Mouse (Mus musculus): ENCODE results near the gene H2-Q1.
"Not testable (repeated sequence)": the region's sequence is repeated elsewhere in the genome, so short reads cannot be mapped to it uniquely, and the experiment has no call there.

Gene H2-Q1

DNA sequence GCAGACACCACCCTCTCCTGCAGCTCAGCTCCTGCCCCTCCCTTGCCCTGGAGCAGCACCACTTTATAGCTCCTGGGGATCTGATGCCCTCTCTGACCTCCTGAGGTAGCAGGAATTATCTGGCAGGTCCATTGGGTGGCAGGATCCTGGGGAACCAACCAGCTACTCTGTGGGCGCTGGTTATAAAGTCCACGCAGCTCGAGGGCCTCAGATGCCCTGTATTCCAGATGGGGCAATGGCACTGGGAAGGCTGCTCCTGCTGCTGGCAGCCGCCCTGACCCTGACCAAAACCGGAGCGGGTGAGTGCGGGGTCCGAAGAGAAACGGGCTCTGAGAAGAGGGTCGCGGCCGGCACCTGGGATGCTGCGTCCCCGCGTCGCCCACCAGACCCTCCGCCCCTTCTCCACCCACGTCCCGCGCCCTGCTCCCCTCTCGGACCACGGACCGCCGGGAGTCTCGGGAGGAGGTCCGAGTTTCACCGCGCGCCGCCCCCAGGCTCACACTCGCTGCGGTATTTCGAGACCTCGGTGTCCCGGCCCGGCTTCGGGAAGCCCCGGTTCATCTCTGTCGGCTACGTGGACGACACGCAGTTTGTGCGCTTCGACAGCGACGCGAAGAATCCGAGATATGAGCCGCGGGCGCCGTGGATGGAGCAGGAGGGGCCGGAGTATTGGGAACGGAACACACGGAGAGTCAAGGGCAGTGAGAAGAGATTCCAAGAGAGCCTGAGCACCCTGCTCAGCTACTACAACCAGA lies at the start of gene H2-Q1:
Gene H2-Q1, plus strand, starts transcription at position 79 of the 755 bp plus-strand sequence.
- no peak for DNase-seq (ENCODE audit: low read depth, low spot score)

GRCm38 (mm10) chr17:35272249-35272648 lies 48.0 kb upstream of the H2-Q1 start:
- DNase-seq (ENCODE audit: low read depth, low spot score), result no peak

DNA sequence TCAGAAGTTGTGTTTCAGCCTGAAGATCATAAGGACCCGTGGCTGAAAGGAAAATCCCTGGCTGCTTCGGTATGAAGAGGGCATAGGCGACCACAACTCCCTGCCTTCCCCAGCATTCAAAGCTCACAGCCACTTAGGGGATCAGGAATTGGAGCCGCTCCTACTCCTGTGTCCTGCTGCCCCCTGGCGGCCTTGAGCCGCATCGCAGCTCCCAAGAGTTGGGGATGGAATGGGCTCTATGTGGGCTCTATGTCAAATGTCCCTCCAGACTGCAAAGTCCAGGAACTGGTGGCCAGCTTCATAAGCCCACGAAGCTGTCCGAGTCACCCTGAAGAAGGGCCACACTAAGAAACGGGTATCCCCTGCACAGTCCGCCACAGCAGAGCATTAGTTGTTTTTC lies 45.4 kb upstream of the H2-Q1 start:
- peak; percentile 84 for DNase-seq (ENCODE audit: low read depth, low spot score)

DNA sequence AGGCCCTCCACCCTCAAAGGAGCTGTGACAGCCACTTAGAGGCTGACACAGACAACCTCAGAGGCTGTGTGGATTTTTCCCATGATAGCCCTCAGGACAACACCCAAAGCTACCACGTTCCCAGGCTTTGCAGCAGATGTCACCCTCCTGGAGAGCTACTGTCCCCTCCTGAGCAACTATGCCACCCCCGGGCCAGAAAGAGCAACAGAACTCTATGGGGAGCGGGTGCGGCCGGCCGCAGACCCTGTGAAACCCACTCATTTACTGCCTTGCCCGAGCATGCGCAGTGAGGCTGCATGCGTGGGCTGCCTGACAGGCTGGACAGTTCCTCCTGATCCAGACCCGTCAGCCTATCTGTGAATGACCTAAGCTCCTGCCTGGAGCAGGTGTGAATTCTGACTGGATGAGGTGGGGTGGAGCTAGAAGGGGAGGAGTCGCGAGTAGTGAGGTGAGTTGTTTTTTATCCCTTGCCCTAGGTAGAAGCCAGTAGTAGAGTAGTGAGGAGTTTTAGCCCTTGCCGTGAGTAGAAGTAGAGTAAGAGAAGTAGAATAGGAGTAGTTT lies 43.8 kb upstream of the H2-Q1 start:
- no peak for DNase-seq (ENCODE audit: low read depth, low spot score)

DNA sequence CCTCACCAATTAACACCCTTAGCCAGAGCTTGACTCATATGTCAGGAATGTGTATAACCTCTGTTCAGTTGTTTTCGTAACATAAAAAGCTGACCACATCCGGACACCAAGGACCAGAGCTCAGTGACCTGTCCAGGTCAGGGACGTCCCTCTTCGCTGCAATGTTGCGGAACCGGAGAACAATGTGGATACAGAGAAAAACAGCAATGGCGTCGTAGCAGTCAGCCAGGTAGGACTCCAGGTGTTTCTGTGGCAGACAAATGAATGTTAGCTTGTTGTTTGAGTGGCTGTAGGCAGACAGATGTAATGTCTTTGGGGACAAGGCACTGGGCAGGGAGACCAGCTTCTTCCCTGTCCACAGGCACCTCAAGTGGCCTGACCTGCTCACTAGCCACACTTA lies 42.2 kb upstream of the H2-Q1 start:
- no peak for DNase-seq (ENCODE audit: low read depth, low spot score)

- DNase-seq (ENCODE audit: low read depth, low spot score), result no peak
Measured at GRCm38 (mm10) chr17:35278957-35279688, 41.1 kb upstream of the H2-Q1 start.

- DNase-seq (ENCODE audit: low read depth, low spot score), result no peak
Measured at GRCm38 (mm10) chr17:35280276-35280675, 39.9 kb upstream of the H2-Q1 start.

GRCm38 (mm10) chr17:35285431-35285830 lies 34.8 kb upstream of the H2-Q1 start:
- no peak for DNase-seq (ENCODE audit: low read depth, low spot score)

- peak; percentile 44 for DNase-seq (ENCODE audit: low read depth, low spot score)
Measured at GRCm38 (mm10) chr17:35295796-35296195, 24.4 kb upstream of the H2-Q1 start.

DNA sequence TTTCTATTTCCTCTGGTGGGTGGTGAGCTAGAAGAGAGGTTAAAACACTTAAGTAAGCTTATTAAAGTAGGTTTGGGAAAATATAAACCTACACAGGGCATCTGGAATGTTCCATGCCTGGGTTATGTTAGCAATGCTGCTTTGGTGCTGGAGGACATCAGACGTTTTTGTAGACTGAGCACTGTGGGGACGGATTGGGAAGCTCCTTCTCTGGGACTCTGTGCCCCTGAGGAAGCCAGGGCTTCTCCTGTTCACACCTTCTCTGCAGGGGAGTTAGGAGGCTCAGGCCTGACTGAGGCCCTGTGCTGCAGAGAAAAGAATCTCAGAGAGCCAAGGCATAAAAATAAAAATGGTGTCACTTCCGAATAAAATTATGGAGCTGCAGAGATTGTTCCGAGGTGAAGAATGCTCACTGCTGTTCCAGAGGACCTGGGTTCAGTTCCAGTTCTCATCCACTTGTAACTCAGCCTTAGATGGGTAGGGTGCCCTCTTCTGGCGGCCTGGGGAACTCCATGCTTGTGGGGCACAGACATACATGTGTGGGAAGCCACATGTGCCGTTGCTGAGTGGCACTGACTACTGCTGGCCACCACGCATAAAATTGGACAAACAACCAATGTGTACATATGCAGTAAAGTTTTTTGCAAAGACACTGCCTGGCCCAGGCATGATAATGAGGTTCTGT lies 19.8 kb upstream of the H2-Q1 start:
- DNase-seq (ENCODE audit: low read depth, low spot score), result not testable (repeated sequence)

- DNase-seq (ENCODE audit: low read depth, low spot score), result peak; percentile 78
Measured at GRCm38 (mm10) chr17:35301645-35302258, 18.5 kb upstream of the H2-Q1 start.

DNA sequence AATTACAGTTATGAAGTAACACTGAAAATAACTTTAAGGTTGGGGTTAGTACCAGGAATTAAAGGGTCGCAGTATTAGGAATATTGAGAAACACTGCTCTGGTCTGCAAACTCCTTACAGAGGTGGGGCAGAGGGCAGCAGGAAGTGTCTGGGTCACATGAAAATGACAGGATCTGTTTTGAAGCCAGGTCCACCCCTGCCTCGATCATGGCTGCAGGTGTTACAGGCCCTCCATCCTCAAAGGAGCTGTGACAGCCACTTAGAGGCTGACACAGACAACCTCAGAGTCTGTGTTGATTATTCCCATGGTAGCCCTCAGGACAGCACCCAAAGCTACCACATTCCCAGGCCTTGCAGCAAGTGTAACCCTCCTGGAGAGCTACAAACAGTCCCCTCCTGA lies 16.9 kb upstream of the H2-Q1 start:
- no peak for DNase-seq (ENCODE audit: low read depth, low spot score)

DNA sequence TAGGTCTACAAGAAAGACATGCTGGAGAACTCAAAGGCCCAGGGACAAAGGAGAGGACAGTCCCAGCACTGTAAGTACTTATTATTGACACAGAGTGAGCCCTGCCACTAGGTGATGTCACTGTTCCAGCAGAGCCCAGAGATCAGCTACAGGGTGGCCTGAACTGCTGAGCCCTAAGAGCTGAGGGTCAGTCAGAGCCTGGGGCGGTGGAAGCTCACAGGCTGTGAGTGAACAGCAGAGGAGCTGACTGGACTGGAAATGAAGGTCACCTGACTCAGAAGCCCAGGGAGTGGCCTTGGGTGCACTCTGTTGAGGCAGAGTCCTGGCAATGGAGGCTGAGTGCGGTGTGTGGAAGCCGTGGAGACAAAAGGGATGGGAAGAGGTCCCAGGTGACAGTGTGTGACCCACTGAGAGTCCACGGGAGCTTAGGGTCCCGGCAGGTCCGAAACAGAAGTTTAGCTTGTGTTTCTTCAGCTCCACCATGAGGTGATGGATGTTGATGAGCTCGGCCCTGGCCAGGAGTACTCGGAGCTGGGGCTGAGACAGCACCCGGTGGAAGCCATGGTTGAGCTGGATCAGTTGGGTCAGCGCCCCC lies 16.4 kb upstream of the H2-Q1 start:
- DNase-seq (ENCODE audit: low read depth, low spot score), result no peak

GRCm38 (mm10) chr17:35304478-35304877 lies 15.7 kb upstream of the H2-Q1 start:
- DNase-seq (ENCODE audit: low read depth, low spot score), result no peak

- DNase-seq (ENCODE audit: low read depth, low spot score), result not testable (repeated sequence)
Measured at GRCm38 (mm10) chr17:35304921-35305320, 15.3 kb upstream of the H2-Q1 start.

DNA sequence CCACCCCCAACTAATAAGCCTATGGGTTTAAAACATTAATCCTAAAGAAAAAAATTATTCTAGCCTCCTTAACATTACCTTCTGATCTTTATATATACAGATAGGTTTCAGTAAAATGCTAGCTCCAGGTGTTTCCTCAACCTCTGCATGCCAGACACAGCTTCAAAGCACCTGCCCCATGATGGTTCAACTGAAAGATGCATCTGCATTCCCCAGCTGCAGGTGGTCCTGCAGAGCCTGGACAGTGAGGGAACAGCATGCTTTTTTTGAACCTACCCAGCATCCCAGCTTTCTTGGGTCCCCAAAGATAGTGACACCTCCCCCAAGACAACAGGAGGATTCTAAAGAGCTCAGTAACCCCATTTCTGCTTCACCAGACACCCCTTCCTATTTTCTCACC lies 1.5 kb upstream of the H2-Q1 start:
- no peak for DNase-seq (ENCODE audit: low read depth, low spot score)

GRCm38 (mm10) chr17:35325124-35325523 lies 4.9 kb downstream of the H2-Q1 start:
- not testable (repeated sequence) for DNase-seq (ENCODE audit: low read depth, low spot score)

- DNase-seq (ENCODE audit: low read depth, low spot score), result not testable (repeated sequence)
Measured at GRCm38 (mm10) chr17:35326000-35326399, 5.8 kb downstream of the H2-Q1 start.

DNA sequence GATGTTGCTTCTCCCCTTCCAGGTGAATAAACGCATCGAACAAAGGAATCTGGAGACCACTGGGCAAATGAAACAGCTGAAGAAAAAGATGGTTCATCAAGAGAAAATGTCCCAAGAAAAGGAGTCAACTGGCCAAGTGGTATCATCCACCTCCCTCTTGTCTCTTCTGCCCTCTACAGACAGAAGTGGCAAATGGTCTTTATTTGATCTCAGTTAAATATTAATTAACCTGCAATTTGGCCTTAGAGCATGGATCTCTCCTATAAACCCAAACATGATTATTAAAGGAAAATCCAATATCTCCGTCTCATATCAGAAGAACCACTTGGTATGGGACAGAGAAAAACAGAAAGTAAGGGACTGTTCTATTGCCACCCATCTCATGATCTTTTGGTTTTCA lies 9.5 kb downstream of the H2-Q1 start:
- not testable (repeated sequence) for DNase-seq (ENCODE audit: low read depth, low spot score)

DNA sequence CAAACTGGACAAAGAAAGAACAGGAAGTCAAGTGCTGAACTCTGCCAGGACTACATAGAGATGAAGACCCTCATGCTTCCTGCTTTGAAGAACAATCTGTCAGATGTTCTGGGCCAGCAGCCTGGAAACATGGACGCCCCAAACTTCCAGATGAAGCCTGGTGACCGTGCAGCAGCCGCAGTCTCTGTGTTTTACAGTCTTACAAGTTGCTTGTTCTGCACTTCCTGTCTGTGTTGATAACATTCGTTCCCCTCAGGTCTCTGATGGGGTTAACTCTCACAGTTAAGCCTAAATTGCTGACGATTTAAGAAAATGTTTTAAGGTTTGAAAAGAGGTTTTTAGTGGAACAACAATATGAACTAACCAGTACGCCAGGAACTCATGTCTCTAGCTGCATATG lies 11.3 kb downstream of the H2-Q1 start:
- DNase-seq (ENCODE audit: low read depth, low spot score), result not testable (repeated sequence)

GRCm38 (mm10) chr17:35342071-35342671 lies 22.0 kb downstream of the H2-Q1 start, which contains the start of gene H2-Q2:
TSS of gene H2-Q2 (plus strand) at chr17:35342242.
- DNase-seq (ENCODE audit: low read depth, low spot score), result no peak

Data from embryo, embryonic 11.5 days (tissue).